Mouse (Mus musculus) heart, embryonic 15.5 days (tissue): Measurements from ENCODE around the gene Olfr10. TPM values are rescaled to one million over a fixed set of nuclear protein-coding genes. Genes with fewer than 3 reads are reported as not detected.
A peak's percentile ranks its signal among the peaks of the same experiment; 100 is the strongest.

Source experiments
- ATAC-seq: fragments of 200-750 bp; cut with Nextera tagmentation; replicated peaks from 2 replicates; pipeline ENCODE4 v1.8.0; 2017; ENCODE audit warnings: low read depth, moderate TSS enrichment; ENCODE audit not compliant: insufficient number of reproducible peaks, insufficient read depth, low FRiP score
- H3K27ac ChIP-seq: fragments of 300-500 bp; sonication (generic); 2 replicates; pipeline ENCODE4 v1.5.1; 2015; ENCODE audit warnings: mild to moderate bottlenecking, inconsistent platforms
- H3K27me3 ChIP-seq: fragments of 300-500 bp; sonication (generic); 2 replicates; pipeline ENCODE4 v1.6.1; 2015; ENCODE audit warnings: inconsistent platforms
- H3K36me3 ChIP-seq: fragments of 300-500 bp; sonication (generic); 2 replicates; pipeline ENCODE4 v1.6.1; 2015; ENCODE audit warnings: mild to moderate bottlenecking, inconsistent platforms
- H3K4me1 ChIP-seq: fragments of 300-500 bp; sonication (generic); replicated peaks from 2 replicates; pipeline ENCODE4 v1.6.1; 2015; ENCODE audit warnings: inconsistent platforms
- H3K4me2 ChIP-seq: fragments of 300-500 bp; sonication (generic); 2 replicates; pipeline ENCODE4 v1.6.1; 2015; ENCODE audit warnings: inconsistent platforms, mild to moderate bottlenecking, moderate library complexity
- H3K4me3 ChIP-seq: fragments of 300-500 bp; sonication (generic); 2 replicates; pipeline ENCODE4 v1.5.1; 2015; ENCODE audit warnings: mild to moderate bottlenecking, inconsistent platforms
- H3K9ac ChIP-seq: fragments of 300-500 bp; sonication (generic); 2 replicates; pipeline ENCODE4 v1.6.1; 2015; ENCODE audit warnings: mild to moderate bottlenecking, inconsistent platforms
- H3K9me3 ChIP-seq: fragments of 300-500 bp; sonication (generic); replicated peaks from 2 replicates; pipeline ENCODE4 v1.6.1; 2016; ENCODE audit warnings: inconsistent platforms
- whole genome bisulfite sequencing: fragments of 180-500 bp; shearing (Covaris S2); methylation state at CpG from one replicate; pipeline ENCODE4 v1.1.7; 2015; ENCODE audit warnings: mixed read lengths; 5-methylcytosine and 5-hydroxymethylcytosine counted together
- polyA plus RNA-seq: library from polyadenylated mRNA; unstranded; fragments of >200 nt; fragmentation: Nextera tagmentation; extraction: Ambion mirVana; gene quantifications from 2 replicates; pipeline ENCODE4 v1.2.1, GENCODE M21; 2015

The Olfr10 gene
- polyA plus RNA-seq: not detected in 2 replicates

GRCm38 (mm10) chr11:49304441-49304840, at the start of gene Olfr10:
Gene Olfr10 (plus strand): TSS chr11:49304741.
- Histone ChIP-seq H3K36me3 (no peaks in the 10 kb centered on the region), H3K9ac (no peak within 1 kb of the TSS), H3K4me1 (no peaks in the 10 kb centered on the region), H3K27me3 (no peaks in the 10 kb centered on the region), H3K9me3 (no peaks in the 10 kb centered on the region), H3K27ac (no peak within 1 kb of the TSS), H3K4me3 (no peak within 1 kb of the TSS), H3K4me2 (no peak within 1 kb of the TSS)
- no peak for ATAC-seq

GRCm38 (mm10) chr11:49259296-49259695, 45.2 kb upstream of the Olfr10 start:
- 91% methylated on average over 2 of the region's 2 CpGs for WGBS
- Histone ChIP-seq H3K9ac (no peak overlapping the region), H3K4me3 (no peak overlapping the region), H3K27me3 (no peaks in the 10 kb centered on the region), H3K9me3 (no peaks in the 10 kb centered on the region), H3K27ac (no peak overlapping the region), H3K4me1 (peaks cover 15% of the 10 kb centered on the region), H3K36me3 (peaks cover 41% of the 10 kb centered on the region; the same call in 1 of the 2 replicates), H3K4me2 (no peak overlapping the region)
- no peak for ATAC-seq

DNA sequence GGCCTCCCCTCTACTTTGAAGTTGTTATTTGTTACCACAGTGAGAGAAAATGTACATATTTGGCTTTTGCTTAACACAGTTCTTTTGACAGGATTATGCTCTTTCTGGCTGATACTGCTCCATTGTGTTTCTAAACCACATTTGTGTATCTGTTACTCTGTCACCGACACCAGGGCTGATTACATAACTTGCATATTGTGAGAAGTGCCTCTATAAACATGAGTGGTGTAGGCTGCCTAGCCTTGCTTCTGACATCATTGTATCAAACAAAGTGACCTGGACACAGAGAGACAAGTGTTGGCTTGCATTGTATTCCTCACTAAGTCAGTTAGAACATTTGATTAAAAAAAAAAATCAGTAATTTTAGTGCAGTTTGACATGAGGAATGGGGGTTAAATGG, 44.7 kb upstream of the Olfr10 start:
- Histone ChIP-seq H3K9ac (no peak overlapping the region), H3K27ac (no peak overlapping the region), H3K27me3 (no peaks in the 10 kb centered on the region), H3K4me2 (no peak overlapping the region), H3K36me3 (peaks cover 45% of the 10 kb centered on the region; the same call in 1 of the 2 replicates), H3K4me3 (no peak overlapping the region), H3K4me1 (peaks cover 11% of the 10 kb centered on the region), H3K9me3 (no peaks in the 10 kb centered on the region)
- no peak for ATAC-seq
- 52% methylated on average over 1 of the region's 1 CpGs for WGBS

DNA sequence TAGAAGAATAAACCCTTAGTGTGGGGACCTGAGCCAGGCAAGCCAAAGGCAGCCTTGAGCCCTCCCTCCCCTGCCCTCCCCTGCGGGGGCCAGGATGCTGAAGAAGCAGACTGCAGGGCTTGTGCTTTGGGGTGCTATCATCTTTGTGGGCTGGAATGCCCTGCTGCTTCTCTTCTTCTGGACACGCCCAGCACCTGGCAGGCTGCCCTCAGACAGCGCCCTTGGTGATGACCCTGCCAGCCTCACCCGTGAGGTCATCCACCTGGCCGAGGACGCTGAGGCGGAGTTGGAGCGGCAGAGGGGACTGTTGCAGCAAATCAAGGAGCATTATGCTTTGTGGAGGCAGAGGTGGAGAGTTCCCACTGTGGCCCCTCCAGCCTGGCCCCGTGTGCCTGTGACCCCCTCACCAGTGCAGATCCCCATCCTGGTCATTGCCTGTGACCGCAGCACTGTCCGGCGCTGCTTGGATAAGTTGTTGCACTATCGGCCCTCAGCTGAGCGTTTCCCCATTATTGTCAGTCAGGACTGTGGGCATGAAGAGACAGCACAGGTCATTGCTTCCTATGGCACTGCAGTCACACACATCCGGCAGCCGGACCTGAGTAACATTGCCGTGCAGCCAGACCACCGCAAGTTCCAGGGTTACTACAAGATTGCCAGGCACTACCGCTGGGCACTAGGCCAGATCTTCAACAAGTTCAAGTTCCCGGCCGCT, 43.8 kb upstream of the Olfr10 start:
- Histone ChIP-seq H3K9me3 (no peaks in the 10 kb centered on the region), H3K27ac (peak overlapping the region; percentile 38; the same call in 1 of the 2 replicates), H3K4me1 (peaks cover 11% of the 10 kb centered on the region), H3K4me2 (no peak overlapping the region), H3K27me3 (no peaks in the 10 kb centered on the region), H3K4me3 (no peak overlapping the region), H3K36me3 (peaks cover 40% of the 10 kb centered on the region; the same call in 1 of the 2 replicates), H3K9ac (no peak overlapping the region)
- WGBS: 75% methylated on average over 21 of the region's 21 CpGs
- peak; percentile 27; the same call in 1 of the 2 replicates for ATAC-seq

DNA sequence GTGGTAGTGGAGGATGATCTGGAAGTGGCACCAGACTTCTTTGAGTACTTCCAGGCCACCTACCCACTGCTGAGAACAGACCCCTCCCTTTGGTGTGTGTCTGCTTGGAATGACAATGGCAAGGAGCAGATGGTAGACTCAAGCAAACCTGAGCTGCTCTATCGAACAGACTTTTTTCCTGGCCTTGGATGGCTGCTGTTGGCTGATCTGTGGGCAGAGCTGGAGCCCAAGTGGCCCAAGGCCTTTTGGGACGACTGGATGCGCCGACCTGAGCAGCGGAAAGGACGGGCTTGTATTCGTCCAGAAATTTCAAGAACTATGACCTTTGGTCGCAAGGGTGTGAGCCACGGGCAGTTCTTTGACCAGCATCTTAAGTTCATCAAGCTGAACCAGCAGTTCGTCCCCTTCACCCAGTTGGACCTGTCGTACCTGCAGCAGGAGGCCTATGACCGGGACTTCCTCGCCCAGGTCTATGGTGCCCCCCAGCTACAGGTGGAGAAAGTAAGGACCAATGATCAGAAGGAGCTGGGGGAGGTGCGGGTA, 43.2 kb upstream of the Olfr10 start:
- WGBS: 93% methylated on average over 14 of the region's 14 CpGs

DNA sequence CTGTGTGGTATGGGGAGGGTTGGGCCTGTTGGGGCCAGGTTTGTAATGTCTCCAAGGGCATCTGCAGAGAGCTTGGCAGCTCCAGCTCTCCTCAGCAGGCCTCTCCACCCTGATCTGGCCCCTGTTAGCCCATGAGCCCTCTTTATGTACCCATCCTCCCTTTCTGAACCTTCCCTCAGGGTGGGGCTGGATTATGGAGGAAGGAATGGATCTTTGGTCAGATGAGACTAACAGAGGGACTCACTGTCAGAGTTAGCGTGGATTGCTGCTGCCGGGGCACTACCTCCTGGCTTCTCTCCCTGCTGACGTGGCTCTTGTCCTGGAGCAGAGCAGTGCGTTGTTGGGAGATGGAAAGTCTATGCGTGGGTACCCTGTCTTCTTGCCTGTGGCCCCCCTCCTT, 42.3 kb upstream of the Olfr10 start:
- ATAC-seq: no peak
- Histone ChIP-seq H3K4me3 (no peak overlapping the region), H3K27ac (no peak overlapping the region), H3K4me2 (no peak overlapping the region), H3K9me3 (no peaks in the 10 kb centered on the region), H3K4me1 (peaks cover 20% of the 10 kb centered on the region), H3K9ac (no peak overlapping the region), H3K27me3 (no peaks in the 10 kb centered on the region), H3K36me3 (peaks cover 38% of the 10 kb centered on the region; the same call in 1 of the 2 replicates)
- WGBS: 87% methylated on average over 5 of the region's 5 CpGs

More for the DNA sequence above, 43.2 kb upstream of the Olfr10 start:
- no peak overlapping the region for H3K9ac ChIP-seq
- ATAC-seq: no peak
- H3K4me1 ChIP-seq: peaks cover 11% of the 10 kb centered on the region
- H3K9me3 ChIP-seq: no peaks in the 10 kb centered on the region
- no peak overlapping the region for H3K4me3 ChIP-seq
- H3K27me3 ChIP-seq: no peaks in the 10 kb centered on the region
- no peak overlapping the region for H3K27ac ChIP-seq
- H3K4me2 ChIP-seq: no peak overlapping the region
- H3K36me3 ChIP-seq: peaks cover 40% of the 10 kb centered on the region; the same call in 1 of the 2 replicates

- peaks cover 27% of the 10 kb centered on the region for H3K4me1 ChIP-seq
- H3K27me3 ChIP-seq: no peaks in the 10 kb centered on the region
- 81% methylated on average over 6 of the region's 6 CpGs for WGBS
- H3K4me3 ChIP-seq: no peak overlapping the region
- no peaks in the 10 kb centered on the region for H3K9me3 ChIP-seq
- no peak overlapping the region for H3K9ac ChIP-seq
- H3K27ac ChIP-seq: no peak overlapping the region
- H3K36me3 ChIP-seq: peaks cover 38% of the 10 kb centered on the region; the same call in 1 of the 2 replicates
- no peak overlapping the region for H3K4me2 ChIP-seq
- no peak for ATAC-seq
These were observed 41.4 kb upstream of the Olfr10 start for GRCm38 (mm10) chr11:49263149-49263548.

DNA sequence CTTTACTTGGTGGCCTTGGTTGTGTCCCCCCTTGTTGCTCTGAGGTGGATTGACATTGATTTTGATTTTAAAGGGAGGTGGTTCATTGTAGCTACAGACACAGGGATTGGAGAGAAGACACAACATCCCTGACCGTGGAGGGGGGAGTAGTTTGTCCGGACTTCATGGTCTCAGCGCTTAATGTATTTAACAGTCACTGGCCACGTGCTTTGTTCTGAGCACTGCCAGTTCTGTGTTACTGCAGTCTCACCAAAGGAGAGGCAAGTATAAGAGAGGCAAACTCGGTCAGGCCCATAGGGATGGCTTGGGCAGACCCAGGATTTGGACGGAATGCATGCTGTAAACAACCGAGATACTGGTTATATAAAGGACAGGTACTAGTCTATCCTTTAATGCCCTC, 40.5 kb upstream of the Olfr10 start:
- 82% methylated on average over 7 of the region's 7 CpGs for WGBS
- H3K36me3 ChIP-seq: peaks cover 38% of the 10 kb centered on the region; the same call in 1 of the 2 replicates
- H3K9ac ChIP-seq: no peak overlapping the region
- H3K27me3 ChIP-seq: no peaks in the 10 kb centered on the region
- H3K4me3 ChIP-seq: no peak overlapping the region
- peaks cover 28% of the 10 kb centered on the region for H3K4me1 ChIP-seq
- no peaks in the 10 kb centered on the region for H3K9me3 ChIP-seq
- no peak overlapping the region for H3K27ac ChIP-seq
- H3K4me2 ChIP-seq: no peak overlapping the region
- ATAC-seq: no peak

- Histone ChIP-seq H3K27me3 (no peaks in the 10 kb centered on the region), H3K4me1 (peaks cover 28% of the 10 kb centered on the region), H3K9ac (no peak overlapping the region), H3K4me3 (no peak overlapping the region), H3K27ac (no peak overlapping the region), H3K9me3 (no peaks in the 10 kb centered on the region), H3K4me2 (no peak overlapping the region), H3K36me3 (peaks cover 34% of the 10 kb centered on the region; the same call in 1 of the 2 replicates)
- WGBS: 79% methylated on average over 11 of the region's 11 CpGs
- ATAC-seq: no peak
These were observed 39.9 kb upstream of the Olfr10 start for GRCm38 (mm10) chr11:49264622-49265021.

DNA sequence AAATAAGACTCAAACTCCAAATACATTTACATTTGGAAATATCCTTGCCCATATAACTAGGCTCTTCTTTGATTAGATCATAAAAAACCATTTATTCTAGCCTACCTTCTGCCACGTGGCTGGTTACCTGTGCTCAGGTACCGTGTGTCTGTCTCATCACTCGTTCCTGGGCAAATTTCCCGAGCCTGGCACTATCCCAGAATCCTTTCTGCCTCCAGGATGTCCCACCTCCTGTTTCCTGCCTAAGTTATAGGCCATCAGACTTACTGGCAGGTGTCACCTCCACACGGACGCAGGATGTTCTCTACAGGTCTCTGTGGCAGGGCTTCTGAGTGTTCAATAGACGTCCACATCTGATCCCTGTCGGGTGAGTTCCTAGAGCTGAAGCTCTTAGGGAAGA, 39.4 kb upstream of the Olfr10 start:
- WGBS: 84% methylated on average over 8 of the region's 8 CpGs

DNA sequence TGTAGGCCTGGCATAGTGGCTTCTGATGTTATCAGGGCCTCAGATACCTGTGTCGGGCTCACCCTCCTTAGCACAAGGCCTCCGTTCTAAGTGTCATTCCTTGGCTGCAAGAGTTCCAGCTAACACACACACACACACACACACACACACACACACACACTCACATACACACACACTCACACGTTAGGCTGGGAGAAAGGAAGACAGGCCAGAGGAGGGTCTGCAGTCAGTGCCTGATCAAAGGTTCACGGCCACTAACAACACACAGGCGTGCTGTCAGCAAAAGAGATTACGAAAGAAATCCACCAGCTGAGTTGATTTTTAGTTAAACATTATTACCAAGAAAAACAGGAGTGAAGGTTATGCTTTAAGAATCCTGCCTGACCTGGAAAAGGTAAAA, 37.9 kb upstream of the Olfr10 start:
- H3K27ac ChIP-seq: peak overlapping the region; percentile 62
- no peak for ATAC-seq
- no peaks in the 10 kb centered on the region for H3K27me3 ChIP-seq
- 42% methylated on average over 6 of the region's 6 CpGs for WGBS
- H3K9ac ChIP-seq: no peak overlapping the region
- no peak overlapping the region for H3K4me3 ChIP-seq
- H3K4me2 ChIP-seq: no peak overlapping the region
- H3K36me3 ChIP-seq: peaks cover 16% of the 10 kb centered on the region; the same call in 1 of the 2 replicates
- no peaks in the 10 kb centered on the region for H3K9me3 ChIP-seq
- H3K4me1 ChIP-seq: peaks cover 17% of the 10 kb centered on the region

More for the DNA sequence above, 39.4 kb upstream of the Olfr10 start:
- no peak overlapping the region for H3K4me2 ChIP-seq
- no peak for ATAC-seq
- no peaks in the 10 kb centered on the region for H3K9me3 ChIP-seq
- peaks cover 28% of the 10 kb centered on the region for H3K4me1 ChIP-seq
- no peak overlapping the region for H3K4me3 ChIP-seq
- H3K27ac ChIP-seq: no peak overlapping the region
- H3K9ac ChIP-seq: no peak overlapping the region
- H3K36me3 ChIP-seq: peaks cover 31% of the 10 kb centered on the region; the same call in 1 of the 2 replicates
- H3K27me3 ChIP-seq: no peaks in the 10 kb centered on the region
